Mouse (Mus musculus) lung, adult 2 months (tissue): ENCODE measurements at regions not wholly inside any gene's neighbourhood (a gene's known extent, or its start where the extent isn't known, plus 50 kb on each side); places are given as distances from the start of the nearest gene placed in this dataset.

ENCODE experiments used
- DNase-seq: peaks from one replicate; pipeline ENCODE4 v3.0.0; 2022
- H3K4me1 ChIP-seq: fragments of 200-500 bp; 2 replicates; pipeline ENCODE4 v1.6.1; 2011; ENCODE audit warnings: low read length; ENCODE audit not compliant: control insufficient read depth, insufficient read depth
- H3K4me3 ChIP-seq: fragments of 200-500 bp; replicated peaks from 2 replicates; pipeline ENCODE3; 2011; ENCODE audit warnings: low read depth, mild to moderate bottlenecking, control low read depth, low read length; ENCODE audit errors: extremely low read depth
- CTCF ChIP-seq: fragments of 200-500 bp; IDR thresholded peaks from 2 replicates; pipeline ENCODE4 v1.5.1; 2011; ENCODE audit warnings: mild to moderate bottlenecking, low read length, control low read depth; ENCODE audit not compliant: insufficient read depth
- POLR2A ChIP-seq: fragments of 200-500 bp; IDR thresholded peaks from 2 replicates; pipeline ENCODE4 v1.6.1; 2011; ENCODE audit warnings: low read depth, mild to moderate bottlenecking, control low read depth, low read length, borderline replicate concordance; ENCODE audit errors: extremely low read depth
- WGBS: fragments of 180-500 bp; shearing (Covaris S2); methylation state at CpG from one replicate; pipeline ENCODE4 v1.1.7; 2018; 5-methylcytosine and 5-hydroxymethylcytosine counted together

DNA sequence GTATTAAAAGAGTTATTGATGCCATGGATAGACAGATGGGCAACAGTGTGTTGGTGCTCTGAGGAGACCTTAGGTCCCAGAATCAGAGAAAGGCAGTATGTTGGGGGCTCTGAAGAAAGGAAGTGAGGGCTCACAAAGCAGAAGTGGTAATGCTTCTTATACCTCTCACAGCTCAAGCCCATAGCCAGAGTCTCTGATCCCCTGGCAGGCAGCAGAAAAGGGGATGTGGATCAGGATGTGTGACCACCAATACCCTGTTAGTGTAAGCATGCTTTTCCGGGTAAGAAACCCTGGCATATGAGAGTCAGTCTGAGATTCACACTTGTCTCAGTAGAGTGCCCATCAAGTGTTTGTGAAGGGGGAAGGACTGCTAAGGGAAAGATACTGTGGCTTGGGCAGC is 54.8 kb upstream of the Usp27x start:
- Histone ChIP-seq H3K4me1 (peaks cover 8% of the 10 kb centered on the region), H3K4me3 (no peak overlapping the region)
- no peak for DNase-seq
- 68% methylated on average over 1 of the region's 1 CpGs for WGBS
- TF ChIP-seq POLR2A (no peak), CTCF (no peak)

DNA sequence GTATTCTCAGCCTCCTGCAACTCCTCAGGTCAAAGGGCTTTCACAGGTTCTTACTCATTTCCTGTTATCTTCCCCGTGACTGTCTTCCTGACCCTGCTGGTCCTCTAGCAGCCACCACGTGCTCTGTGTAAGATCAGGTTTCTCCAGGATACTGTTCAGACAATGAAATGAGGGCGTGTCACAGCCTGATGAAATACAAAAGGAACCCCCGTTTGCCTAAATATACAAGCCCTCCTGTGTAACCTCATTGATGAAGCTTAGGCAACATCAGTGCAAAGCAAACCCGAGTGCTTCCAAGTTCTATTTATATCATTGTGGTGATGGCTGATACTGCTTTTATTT is 53.9 kb upstream of the Usp27x start:
- peaks cover 8% of the 10 kb centered on the region for H3K4me1 ChIP-seq

DNA sequence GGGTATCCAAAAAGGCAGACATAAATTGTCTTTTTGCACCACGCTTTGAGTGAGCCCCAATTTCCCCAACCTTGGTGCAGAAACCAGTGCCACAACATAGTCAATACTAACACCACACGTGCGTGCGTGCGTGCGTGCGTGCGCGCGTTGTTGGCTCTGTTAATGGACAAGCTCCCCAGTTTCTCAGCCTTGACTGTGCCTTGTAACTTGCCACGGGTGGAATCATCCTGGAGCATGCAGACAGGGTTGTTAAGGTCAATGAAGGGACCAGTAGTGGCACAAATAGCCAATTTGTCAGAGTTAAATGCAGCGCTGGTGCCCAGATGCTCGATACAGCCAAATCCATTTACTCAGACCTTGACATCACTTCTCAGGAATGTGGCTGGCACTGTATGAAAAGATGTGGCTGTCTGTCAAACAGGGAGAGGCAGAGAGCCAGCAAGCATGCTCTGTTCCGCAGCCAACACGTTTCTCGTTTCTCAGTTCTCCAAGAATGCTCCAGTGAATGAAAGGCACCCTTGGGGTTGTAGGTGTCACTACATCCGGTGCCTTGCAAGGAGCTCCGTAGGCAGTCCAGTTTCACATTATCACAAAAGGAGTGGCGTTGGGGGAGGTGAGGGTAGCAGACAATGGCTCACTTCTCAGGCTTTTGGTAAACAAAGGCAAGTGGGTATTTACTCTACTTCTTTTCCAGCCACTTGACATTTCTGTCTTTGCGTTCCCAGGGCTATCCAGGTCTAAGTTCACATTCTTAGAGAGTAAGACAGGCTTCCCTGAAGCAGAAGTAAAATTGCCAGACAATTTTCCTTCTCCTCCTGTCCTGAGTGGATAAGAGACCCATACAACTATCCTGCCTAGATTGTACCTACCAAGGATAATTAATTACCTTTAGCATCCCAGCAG is 53.2 kb upstream of the Usp27x start:
- Histone ChIP-seq H3K4me1 (peaks cover 8% of the 10 kb centered on the region), H3K4me3 (no peak overlapping the region)
- DNase-seq: peak; percentile 42
- WGBS: 49% methylated on average over 20 of the region's 20 CpGs
- TF ChIP-seq POLR2A (no peak), CTCF (no peak)

More for the DNA sequence above, 53.9 kb upstream of the Usp27x start:
- DNase-seq: no peak
- H3K4me3 ChIP-seq: no peak overlapping the region
- WGBS: 24% methylated on average over 5 of the region's 5 CpGs
- no peak for TF ChIP-seq CTCF
- no peak for TF ChIP-seq POLR2A
